Mouse (Mus musculus) neural tube, embryonic 14.5 days (tissue): ENCODE data around the gene Hcls1. TPM values are rescaled to one million over a fixed set of nuclear protein-coding genes. Genes with fewer than 3 reads are reported as not detected.

Source experiments
- ATAC-seq: fragments of 200-750 bp; cut with Nextera tagmentation; 2 replicates; pipeline ENCODE4 v1.8.0; 2017; ENCODE audit warnings: low read depth, mild to moderate bottlenecking, moderate TSS enrichment, moderate library complexity
- H3K27ac ChIP-seq: fragments of 300-500 bp; sonication (generic); 2 replicates; pipeline ENCODE4 v1.5.1; 2014; ENCODE audit warnings: low read depth, mild to moderate bottlenecking, control low read depth, low read length, moderate library complexity, mixed read lengths
- H3K27me3 ChIP-seq: fragments of 300-500 bp; sonication (generic); 2 replicates; pipeline ENCODE4 v1.6.1; 2014; ENCODE audit warnings: low read length; ENCODE audit not compliant: control insufficient read depth, insufficient read depth
- H3K36me3 ChIP-seq: fragments of 300-500 bp; sonication (generic); 2 replicates; pipeline ENCODE4 v1.6.1; 2014; ENCODE audit warnings: low read length, mixed read lengths; ENCODE audit not compliant: control insufficient read depth, insufficient read depth
- H3K4me1 ChIP-seq: fragments of 300-500 bp; sonication (generic); 2 replicates; pipeline ENCODE4 v1.6.1; 2014; ENCODE audit warnings: low read length; ENCODE audit not compliant: control insufficient read depth, insufficient read depth
- H3K4me2 ChIP-seq: fragments of 300-500 bp; sonication (generic); 2 replicates; pipeline ENCODE4 v1.6.1; 2014; ENCODE audit warnings: mild to moderate bottlenecking, low read depth, low read length, control low read depth
- H3K4me3 ChIP-seq: fragments of 300-500 bp; sonication (generic); 2 replicates; pipeline ENCODE4 v1.5.1; 2014; ENCODE audit warnings: low read depth, low read length, control low read depth, mixed read lengths
- H3K9ac ChIP-seq: fragments of 300-500 bp; sonication (generic); replicated peaks from 2 replicates; pipeline ENCODE4 v1.6.1; 2014; ENCODE audit warnings: low read depth, mild to moderate bottlenecking, control low read depth, low read length, mixed read lengths
- H3K9me3 ChIP-seq: fragments of 300-500 bp; sonication (generic); 2 replicates; pipeline ENCODE4 v1.6.1; 2016; ENCODE audit warnings: low read length; ENCODE audit not compliant: control insufficient read depth
- WGBS: fragments of 180-500 bp; shearing (Covaris S2); extraction: QIAGEN DNeasy Blood & Tissue Kit; methylation state at CpG from one replicate; pipeline ENCODE4 v1.1.7; 2014; 5-methylcytosine and 5-hydroxymethylcytosine counted together
- polyA plus RNA-seq: library from polyadenylated mRNA; unstranded; fragments of >200 nt; fragmentation: Nextera tagmentation; extraction: Ambion mirVana; gene quantifications from 2 replicates; pipeline ENCODE4 v1.2.1, GENCODE M21; 2014

The Hcls1 gene
- polyA plus RNA-seq, 1 experiment from 2014 or later = 0.39 TPM

GRCm38 (mm10) chr16:36926514-36927447 lies 8.0 kb upstream of the Hcls1 start:
- no peak for ATAC-seq
- 95% methylated on average over 10 of the region's 10 CpGs for WGBS
- no peak overlapping the region for H3K4me3 ChIP-seq
- peaks cover 48% of the 10 kb centered on the region for H3K36me3 ChIP-seq
- H3K27ac ChIP-seq = no peak overlapping the region
- H3K9ac ChIP-seq = no peak overlapping the region
- H3K4me1 ChIP-seq = no peaks in the 10 kb centered on the region
- no peaks in the 10 kb centered on the region for H3K9me3 ChIP-seq
- no peak overlapping the region for H3K4me2 ChIP-seq
- no peaks in the 10 kb centered on the region for H3K27me3 ChIP-seq

GRCm38 (mm10) chr16:36927495-36928105 lies 7.2 kb upstream of the Hcls1 start:
- no peak overlapping the region for H3K4me3 ChIP-seq
- WGBS = 92% methylated on average over 10 of the region's 10 CpGs
- H3K9ac ChIP-seq = no peak overlapping the region
- H3K4me1 ChIP-seq = no peaks in the 10 kb centered on the region
- no peak for ATAC-seq
- H3K27ac ChIP-seq = no peak overlapping the region
- H3K27me3 ChIP-seq = no peaks in the 10 kb centered on the region
- H3K4me2 ChIP-seq = no peak overlapping the region
- no peaks in the 10 kb centered on the region for H3K9me3 ChIP-seq
- peaks cover 53% of the 10 kb centered on the region for H3K36me3 ChIP-seq

GRCm38 (mm10) chr16:36928106-36928500 lies 6.7 kb upstream of the Hcls1 start:
- Histone ChIP-seq H3K27ac (no peak overlapping the region), H3K9ac (no peak overlapping the region), H3K4me3 (no peak overlapping the region), H3K4me1 (no peaks in the 10 kb centered on the region), H3K4me2 (no peak overlapping the region), H3K27me3 (no peaks in the 10 kb centered on the region), H3K36me3 (peaks cover 54% of the 10 kb centered on the region), H3K9me3 (no peaks in the 10 kb centered on the region)
- no peak for ATAC-seq
- 95% methylated on average over 8 of the region's 8 CpGs for WGBS

GRCm38 (mm10) chr16:36929216-36929615 lies 5.6 kb upstream of the Hcls1 start:
- no peak overlapping the region for H3K4me2 ChIP-seq
- WGBS = 94% methylated on average over 7 of the region's 7 CpGs

GRCm38 (mm10) chr16:36930231-36931136 lies 4.3 kb upstream of the Hcls1 start:
- WGBS = 84% methylated on average over 11 of the region's 11 CpGs
- no peak for ATAC-seq
- H3K4me1 ChIP-seq = no peaks in the 10 kb centered on the region

More at GRCm38 (mm10) chr16:36929216-36929615, 5.6 kb upstream of the Hcls1 start:
- Histone ChIP-seq H3K36me3 (peaks cover 54% of the 10 kb centered on the region), H3K27ac (no peak overlapping the region), H3K27me3 (no peaks in the 10 kb centered on the region), H3K4me3 (no peak overlapping the region), H3K9me3 (no peaks in the 10 kb centered on the region), H3K4me1 (no peaks in the 10 kb centered on the region), H3K9ac (no peak overlapping the region)
- ATAC-seq = no peak

GRCm38 (mm10) chr16:36931381-36931780 lies 3.4 kb upstream of the Hcls1 start:
- Histone ChIP-seq H3K9ac (no peak overlapping the region), H3K9me3 (no peaks in the 10 kb centered on the region), H3K4me2 (no peak overlapping the region), H3K36me3 (peaks cover 54% of the 10 kb centered on the region), H3K4me3 (no peak overlapping the region), H3K27ac (no peak overlapping the region), H3K4me1 (no peaks in the 10 kb centered on the region), H3K27me3 (no peaks in the 10 kb centered on the region)
- 95% methylated on average over 10 of the region's 10 CpGs for WGBS
- ATAC-seq = no peak

More at GRCm38 (mm10) chr16:36930231-36931136, 4.3 kb upstream of the Hcls1 start:
- Histone ChIP-seq H3K27me3 (no peaks in the 10 kb centered on the region), H3K4me3 (no peak overlapping the region), H3K9ac (no peak overlapping the region), H3K36me3 (peaks cover 54% of the 10 kb centered on the region), H3K27ac (no peak overlapping the region), H3K4me2 (no peak overlapping the region), H3K9me3 (no peaks in the 10 kb centered on the region)

GRCm38 (mm10) chr16:36931976-36932375 lies 2.8 kb upstream of the Hcls1 start:
- WGBS = 91% methylated on average over 3 of the region's 3 CpGs
- Histone ChIP-seq H3K36me3 (peaks cover 51% of the 10 kb centered on the region), H3K27me3 (no peaks in the 10 kb centered on the region), H3K9ac (no peak overlapping the region), H3K4me3 (no peak overlapping the region), H3K4me2 (no peak overlapping the region), H3K27ac (no peak overlapping the region), H3K4me1 (no peaks in the 10 kb centered on the region), H3K9me3 (no peaks in the 10 kb centered on the region)
- no peak for ATAC-seq

GRCm38 (mm10) chr16:36932546-36932945 lies 2.2 kb upstream of the Hcls1 start:
- H3K27ac ChIP-seq = no peak overlapping the region
- peaks cover 46% of the 10 kb centered on the region for H3K36me3 ChIP-seq
- H3K27me3 ChIP-seq = no peaks in the 10 kb centered on the region
- no peaks in the 10 kb centered on the region for H3K9me3 ChIP-seq
- H3K4me3 ChIP-seq = no peak overlapping the region
- ATAC-seq = no peak
- H3K4me1 ChIP-seq = no peaks in the 10 kb centered on the region
- 96% methylated on average over 6 of the region's 6 CpGs for WGBS
- no peak overlapping the region for H3K4me2 ChIP-seq
- H3K9ac ChIP-seq = no peak overlapping the region
